Mouse (Mus musculus) neural tube, embryonic 10.5 days (tissue): ENCODE measurements at regions not wholly inside any gene's neighbourhood (a gene's known extent, or its start where the extent isn't known, plus 50 kb on each side); places are given as distances from the start of the nearest gene placed in this dataset.

ENCODE experiments used
- DNase-seq: peaks from one replicate; pipeline ENCODE4 v3.0.0-alpha.2; 2017; ENCODE audit warnings: low spot score; ENCODE audit errors: extremely low spot score

DNA sequence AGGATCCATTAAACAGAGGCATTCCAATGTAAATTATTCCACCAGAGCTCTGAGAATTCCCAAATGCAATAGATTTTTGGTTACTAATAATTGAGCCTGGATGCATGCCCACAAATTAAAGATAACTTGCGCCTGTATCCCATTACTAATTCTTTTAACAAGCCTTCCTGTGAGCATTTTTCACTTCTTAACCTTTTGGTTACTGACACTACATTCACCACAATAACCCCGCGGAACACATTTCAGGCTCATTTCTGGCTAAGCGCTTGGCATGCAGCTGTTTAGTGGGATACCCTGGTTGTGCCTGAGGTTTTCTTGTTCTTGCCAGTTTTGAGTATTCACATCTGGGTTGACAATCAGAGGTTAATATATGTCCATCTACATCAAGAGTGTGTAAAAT is 429.1 kb downstream of the Adgrl2 start:
- DNase-seq, result no peak

DNA sequence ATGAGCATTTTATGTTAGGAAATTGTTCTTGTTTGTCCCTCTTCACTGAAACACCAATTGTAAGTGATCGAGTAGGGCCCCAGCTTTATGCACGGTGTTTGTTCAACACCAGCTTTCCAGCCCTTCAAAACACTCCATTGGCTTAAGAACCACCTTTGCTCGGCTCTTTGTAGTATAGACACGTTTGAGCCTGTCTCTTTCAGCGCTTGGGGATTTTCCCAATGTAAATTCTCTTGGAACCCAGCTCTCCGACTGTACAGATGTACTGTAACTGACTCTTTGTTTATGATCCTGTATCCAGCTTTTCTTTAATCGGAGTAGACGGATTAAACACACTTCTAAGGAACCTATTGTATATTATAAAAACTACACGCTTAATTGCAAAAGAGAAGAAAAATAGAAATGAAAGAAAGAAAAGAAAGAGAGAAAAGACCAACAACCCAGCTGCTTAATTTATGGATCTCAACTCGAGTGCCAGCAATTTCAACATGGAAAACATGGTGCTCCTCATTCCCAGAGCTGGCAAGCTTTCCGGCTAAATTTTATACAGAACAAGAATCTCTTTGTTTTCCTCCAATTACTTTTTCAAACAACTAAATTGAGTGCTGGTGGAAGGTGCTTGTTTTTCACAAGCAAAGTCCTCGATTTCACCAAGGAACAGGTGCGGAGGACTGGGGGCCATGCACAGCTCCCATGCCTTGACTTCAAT is 430.4 kb downstream of the Adgrl2 start:
- no peak for DNase-seq

DNA sequence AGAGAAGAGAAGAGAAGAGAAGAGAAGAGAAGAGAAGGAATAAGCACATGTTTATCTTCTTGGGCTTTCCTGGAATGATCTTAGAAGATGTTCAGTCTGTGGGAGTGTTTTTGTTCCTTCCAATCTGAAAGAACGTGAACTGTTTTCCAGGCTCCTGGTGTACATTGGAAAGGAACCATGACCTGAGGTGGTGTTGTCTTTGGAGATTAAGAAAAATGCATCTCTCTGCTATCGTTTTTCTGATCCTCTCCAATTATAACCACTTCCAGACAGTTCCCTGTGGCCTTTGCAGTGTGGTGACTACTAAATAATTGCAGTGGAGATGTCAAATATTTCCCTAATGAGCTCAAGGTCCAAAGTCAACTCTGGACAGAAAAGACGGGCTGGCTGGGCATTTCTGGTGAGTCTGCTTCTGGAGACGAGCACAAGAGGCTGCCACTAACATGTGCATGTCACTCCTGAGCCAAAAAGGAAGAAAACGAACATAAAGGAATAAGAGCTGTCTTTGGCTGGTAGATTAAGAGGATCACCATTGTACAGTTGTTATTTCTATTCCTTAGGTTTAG is 431.7 kb downstream of the Adgrl2 start:
- DNase-seq, result no peak

DNA sequence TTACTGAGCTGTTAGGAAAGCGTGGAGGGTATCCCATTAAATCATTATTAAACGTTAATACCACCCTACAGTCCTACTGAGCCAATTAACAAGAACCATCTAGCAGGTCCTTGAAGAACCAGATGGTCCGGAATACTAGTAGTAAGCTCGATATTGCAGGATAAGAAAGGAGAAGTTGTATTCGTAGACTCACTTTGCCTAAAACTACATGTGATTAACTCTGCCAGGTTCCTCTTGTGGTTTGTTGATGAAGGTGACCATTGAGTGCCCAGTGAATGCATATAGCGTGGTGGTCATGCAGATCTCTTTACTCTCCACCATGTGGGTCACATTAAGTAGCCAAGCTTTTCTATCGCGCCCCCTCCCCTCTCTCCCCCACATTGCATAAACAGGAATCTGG is 435.0 kb downstream of the Adgrl2 start:
- no peak for DNase-seq

DNA sequence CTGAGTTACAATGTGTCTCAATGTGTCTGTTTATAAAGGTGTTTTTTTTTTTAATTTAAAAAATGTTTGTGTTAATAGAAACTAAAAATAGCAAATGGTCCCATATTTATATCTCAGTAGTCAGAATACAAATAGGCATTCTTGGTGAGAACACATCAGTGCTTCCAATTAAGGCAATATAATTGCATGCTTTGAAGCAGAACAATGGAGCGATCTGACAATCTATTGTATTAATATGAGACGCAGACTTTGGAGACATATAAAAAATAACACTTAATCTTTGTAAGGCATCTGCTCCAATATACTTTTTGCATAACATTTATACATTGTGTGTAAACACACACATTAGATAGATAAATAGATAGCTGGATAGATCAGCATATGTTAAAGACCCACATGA is 439.6 kb downstream of the Adgrl2 start:
- no peak for DNase-seq

DNA sequence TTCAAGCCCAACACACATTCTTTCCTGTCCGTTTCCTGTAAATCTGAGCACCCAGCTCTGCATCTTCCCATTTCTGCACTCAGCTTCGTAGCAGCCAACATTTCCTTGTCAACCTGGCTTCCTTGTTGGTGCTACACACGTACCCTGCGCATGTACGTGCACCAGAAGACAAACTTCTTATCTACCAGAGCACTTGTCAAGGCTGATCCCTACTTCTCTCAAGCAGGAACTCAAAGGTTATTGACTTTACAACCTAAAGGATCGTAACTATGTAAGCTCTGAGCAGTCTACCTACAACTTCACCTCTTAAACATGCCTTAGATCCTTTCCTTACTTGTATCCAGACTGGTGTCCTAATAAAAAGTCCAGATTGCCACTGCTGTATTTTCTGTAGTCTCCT is 445.4 kb downstream of the Adgrl2 start:
- no peak for DNase-seq

DNA sequence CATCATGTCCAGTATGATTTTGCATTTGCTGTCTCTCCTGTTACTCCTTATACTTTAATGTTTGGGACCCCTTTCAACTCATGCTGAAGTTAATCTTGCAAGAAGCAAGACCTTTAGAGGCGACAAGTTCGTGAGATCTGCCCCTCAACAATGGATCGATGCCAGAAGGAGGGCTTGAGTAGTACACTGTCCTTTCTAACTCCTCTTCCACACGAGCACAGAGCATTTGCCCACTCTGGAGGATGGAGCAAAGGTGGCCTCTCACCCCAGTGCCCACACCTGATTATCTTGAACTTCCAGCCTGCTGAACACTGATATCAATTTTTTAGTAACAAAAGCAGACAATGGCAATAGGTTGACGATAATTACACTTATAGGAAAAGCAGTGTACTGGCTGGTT is 448.1 kb downstream of the Adgrl2 start:
- no peak for DNase-seq

DNA sequence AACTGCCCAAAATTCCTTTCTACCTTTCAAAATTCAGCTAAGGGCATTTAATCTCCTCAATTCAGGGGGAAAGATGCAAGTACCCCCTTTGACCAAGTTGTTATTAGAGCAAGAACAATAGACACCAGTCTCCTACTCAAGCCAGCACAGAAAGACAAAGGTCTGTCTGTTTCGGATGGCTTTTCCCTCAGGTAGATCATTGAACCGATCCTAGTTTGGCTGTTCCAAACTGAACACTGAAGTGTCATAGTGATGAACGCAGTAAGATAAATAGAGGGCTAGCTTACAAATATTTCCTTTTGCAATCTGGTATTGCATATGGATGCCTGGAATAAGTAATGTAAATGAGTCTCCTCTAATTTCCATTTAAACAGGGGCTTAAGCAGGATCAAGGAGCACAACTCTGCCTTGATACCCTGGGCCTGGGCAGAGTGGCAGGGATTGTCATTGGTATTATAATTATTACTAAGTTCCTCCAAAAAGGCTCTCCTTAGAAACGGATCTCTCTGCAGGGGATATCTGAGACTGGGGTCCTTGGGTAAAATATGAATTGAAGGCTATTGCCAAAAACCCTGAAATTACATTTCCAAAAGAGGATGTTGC is 452.6 kb downstream of the Adgrl2 start:
- no peak for DNase-seq

DNA sequence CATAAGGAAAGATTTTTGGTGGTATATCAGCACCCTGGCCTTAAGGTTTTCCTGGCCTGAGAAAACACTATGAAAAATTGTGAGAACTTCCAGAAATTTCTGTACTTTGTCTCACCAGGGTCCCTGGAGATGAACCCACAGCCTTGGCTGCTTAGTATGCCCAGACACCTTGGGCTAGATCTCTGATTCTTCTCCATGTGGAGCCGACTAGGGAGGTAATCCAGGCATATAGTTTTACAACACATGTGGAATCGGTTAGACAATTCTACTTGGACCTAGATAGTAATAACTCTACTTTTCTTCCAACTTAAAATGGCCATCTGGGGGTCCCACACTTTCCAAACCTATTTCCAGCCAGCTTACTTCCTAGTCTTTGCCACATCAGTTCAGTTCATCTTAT is 460.5 kb downstream of the Adgrl2 start:
- no peak for DNase-seq

DNA sequence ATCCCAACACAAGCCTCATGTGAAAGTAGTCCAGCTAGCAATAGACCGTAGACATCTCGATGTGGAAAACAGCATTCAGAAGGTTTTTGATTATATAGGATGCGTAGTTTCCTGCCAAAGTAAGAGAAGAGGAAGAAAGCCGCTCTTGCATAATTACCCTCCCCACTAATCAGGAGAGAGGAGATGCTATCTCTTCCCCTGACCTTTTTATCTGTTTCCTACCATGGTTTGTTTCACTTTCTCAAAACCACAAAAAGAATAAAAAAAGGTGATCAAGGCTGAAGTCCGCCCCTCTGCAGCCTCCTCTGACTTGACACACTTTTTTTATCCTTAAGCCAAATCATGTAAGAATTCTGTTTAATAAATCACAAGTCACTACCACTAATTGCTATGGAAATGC is 480.0 kb downstream of the Adgrl2 start:
- no peak for DNase-seq

DNA sequence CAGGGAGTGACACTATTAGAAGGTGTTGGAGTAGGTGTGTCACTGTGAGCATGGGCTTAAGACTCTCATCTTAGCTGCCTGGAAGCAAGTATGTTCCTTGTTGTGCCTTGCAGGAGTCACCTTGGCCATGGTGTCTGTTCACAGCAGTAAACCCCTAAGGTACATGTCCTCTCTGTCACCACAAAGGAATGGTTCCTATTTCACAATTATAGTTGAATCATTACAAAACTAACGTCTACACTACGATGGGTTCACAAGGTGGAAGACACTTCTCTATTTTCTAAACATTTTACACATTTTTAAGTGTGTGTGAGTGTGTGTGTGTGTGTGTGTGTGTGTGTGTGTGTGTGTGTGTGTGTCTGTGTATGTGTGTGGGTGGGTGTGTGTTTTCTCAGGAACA is 485.4 kb downstream of the Adgrl2 start:
- no peak for DNase-seq

DNA sequence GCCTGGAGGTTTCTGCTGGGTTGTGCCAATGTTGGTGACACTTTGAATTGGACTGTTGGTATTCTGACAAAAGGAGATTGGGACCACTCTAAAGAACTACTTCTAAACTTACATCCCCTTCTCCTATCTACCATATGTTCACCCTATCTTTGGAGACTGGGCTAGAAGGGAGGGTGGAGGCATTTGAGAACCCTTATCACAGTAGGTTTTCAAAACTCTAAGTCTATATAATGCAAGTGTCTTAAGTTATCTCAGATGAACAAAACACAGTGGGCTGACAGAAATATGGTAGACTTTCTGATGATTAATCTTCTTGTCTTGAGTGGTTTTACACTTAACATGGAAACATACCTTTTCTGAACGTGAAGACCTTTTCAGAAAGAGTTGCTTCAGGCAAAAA is 486.9 kb downstream of the Adgrl2 start:
- DNase-seq, result no peak

DNA sequence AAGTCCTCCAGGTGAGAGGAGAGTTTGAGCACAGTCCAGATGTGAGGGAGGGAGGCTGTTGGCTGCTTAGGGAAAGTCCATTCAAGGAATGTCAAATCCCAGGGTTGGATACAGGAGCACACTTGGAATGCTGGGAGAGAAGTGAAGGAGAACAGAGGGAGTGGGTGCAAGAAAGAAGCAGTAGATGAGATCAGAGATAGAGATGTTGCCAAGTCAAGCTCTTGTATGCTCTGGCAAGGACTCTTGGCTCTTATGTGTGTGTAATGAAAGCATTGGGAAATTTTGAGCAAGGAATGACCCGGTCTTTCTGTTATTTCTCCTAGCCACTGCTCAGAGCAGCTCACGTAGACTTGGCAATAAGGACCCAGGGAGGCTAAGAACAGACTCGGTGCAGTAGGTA is 488.6 kb downstream of the Adgrl2 start:
- DNase-seq, result no peak

DNA sequence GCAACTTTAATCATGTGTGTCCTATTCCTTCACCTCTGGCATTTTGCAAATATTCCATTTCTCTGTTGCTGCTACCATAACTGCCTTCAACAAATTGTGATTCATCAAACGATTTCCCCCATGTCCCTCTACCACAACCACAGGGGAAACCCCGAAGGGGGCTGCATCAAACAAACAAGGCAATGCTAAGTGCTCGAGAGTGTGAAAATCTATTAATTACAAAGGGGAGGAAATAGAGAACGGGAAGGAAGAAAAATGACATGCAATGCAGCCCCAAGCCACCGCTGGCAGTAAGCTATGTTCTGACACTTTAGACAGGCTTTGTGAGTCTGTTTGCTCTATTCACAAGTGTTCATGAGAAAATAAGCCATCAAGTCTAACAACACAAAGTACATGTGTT is 493.7 kb downstream of the Adgrl2 start:
- no peak for DNase-seq

DNA sequence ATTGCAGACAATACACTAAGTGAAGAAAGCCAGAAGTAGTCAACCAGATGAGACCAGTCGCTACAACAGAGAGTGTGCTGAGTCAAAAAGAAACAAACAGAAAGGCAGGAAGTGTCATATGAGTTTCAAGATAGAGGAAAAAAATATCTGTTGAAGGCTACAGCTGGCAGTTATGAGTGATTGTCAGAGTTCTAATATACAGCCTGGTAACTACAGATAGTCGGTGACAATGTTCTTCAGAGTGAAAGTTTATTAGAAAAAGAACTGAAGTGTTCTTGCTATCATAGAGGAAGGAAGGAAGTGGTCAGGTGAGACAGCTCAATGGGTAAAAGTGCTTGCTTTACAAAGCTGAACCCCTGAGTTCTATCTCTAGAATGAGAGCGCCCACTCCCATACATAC is 499.1 kb downstream of the Adgrl2 start:
- no peak for DNase-seq

DNA sequence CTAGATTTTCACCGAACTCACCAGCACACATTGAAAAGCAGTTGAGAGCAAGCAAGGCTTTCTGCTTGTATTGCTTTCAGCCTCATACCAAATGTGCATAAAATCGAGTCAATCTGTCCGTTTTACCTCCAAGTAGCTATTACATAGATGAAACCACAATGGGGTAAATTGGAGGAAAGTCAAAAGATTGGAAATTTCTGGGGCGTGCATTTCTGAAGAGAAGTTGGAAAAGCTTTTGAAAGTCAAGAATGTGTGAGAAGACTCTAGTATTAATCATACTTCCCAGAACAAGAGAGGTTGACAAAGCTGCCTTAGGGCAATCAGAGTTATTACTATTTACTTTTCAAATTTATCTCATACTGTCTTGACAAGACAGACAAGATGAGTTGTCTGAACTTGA is 501.2 kb downstream of the Adgrl2 start:
- no peak for DNase-seq

DNA sequence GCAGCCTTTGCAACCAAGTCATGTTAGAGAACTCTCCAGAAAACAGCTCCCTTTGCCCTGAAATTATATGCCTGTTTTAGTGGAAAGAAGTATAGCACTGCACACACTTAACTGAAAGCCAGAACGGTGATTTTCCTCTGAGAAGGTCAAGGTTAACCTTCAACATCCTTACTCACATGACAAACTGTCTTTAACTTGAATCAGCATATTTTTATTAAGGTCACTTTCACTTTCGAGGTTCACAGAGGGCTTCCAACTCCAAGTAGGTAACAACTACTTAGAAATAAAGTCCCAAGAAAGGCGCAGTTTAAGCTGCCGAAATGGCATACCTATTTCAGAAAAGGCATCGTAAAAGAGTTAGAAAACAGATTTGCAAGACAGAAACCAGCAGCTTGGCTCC is 502.4 kb downstream of the Adgrl2 start:
- no peak for DNase-seq

DNA sequence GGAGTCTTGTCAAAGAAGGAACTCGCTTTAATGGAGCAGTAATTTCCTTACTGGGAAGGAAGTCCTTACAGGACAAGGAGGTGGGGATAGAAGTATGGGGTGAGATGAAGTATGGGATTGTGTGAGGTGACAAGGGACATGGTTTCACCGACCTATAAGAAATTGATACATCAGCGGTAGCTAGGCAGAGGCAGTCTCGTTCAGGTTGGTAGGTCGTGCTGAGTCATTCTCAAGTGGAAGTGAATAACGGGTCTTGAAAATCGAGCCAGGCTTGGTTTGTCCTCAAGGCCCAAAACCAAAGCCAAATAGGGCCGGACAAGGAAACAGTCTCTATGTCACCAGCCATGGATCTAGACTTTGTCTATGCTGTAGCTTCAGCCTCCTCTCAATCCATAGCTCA is 514.5 kb downstream of the Adgrl2 start:
- DNase-seq, result no peak

DNA sequence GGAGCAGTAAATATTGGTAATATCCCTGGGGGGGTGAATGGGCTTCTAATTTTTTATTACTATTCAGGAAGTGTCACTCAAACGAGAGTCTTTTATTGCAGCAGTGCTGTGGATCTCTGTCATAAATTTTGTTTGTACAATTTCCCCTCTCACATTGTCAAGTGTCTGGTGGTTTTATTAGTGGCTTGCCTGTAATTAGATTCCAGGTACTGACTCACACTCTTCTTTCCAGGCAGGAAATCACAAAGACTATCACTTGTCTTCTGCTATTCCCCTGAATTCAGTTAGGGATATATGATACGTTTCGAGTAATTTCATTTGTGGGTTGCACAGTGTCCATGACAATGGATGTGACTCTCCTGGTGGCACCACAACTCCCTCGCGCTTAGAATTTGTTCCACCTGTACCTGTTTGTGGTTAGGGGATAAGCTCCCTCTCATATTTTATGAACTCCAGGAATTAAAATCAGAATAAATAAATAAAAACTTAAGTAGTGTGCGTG is 517.4 kb downstream of the Adgrl2 start:
- DNase-seq, result no peak

DNA sequence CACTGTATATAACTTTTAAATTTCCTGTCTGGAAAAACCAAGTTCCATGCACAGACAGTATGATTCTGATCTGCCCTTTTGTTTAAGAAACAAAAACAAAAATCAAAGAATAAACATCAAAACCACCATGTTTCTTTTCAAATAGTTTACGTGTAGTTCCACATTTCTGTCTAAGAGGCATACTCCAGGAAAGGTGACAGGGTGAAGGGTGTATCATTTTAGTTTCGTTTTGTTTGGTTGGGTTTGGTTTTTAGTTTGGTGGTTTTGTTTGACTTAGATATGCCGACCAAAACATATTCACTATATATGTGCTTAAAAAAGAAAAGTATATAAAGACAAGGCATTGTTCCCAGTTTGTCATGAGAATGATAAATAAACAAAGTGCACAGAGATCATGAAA is 524.9 kb downstream of the Adgrl2 start:
- DNase-seq, result no peak

DNA sequence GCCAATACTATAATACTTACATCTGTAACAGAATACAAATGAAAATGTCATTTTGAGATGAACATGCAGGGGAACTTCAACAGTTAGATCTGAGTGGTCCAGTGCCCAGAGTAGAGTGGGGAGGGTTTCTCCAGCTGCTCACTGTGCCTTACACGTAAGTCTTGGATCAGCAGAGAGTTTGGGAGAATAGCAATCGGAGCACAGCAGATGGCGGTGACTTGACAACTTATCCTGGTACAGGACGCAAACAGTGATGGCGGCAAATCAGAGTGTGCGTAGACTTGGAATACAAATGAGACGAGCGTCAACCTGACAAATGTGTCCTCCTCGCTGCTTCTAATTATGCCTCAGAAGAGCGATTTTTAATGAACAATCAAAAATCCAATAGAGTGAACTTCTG is 527.6 kb downstream of the Adgrl2 start:
- DNase-seq, result no peak

DNA sequence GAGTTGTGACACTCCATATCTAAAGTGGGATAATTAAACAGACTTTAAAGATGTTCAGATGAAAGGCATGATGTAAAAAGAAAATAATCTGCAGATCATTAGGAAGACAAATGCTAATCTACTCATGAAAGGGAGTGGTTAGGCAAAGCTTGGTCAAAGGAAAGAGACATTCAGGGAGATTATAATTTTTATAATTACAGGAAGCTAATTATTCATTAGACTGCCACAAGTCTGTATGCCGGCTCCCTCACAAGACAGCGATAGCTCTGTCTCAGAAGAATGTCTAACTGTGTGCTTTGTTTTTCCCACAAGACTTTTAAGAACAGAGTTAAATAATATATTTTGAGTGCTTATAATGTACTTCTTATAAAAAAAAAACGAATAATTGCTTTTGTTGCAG is 541.5 kb downstream of the Adgrl2 start:
- no peak for DNase-seq

DNA sequence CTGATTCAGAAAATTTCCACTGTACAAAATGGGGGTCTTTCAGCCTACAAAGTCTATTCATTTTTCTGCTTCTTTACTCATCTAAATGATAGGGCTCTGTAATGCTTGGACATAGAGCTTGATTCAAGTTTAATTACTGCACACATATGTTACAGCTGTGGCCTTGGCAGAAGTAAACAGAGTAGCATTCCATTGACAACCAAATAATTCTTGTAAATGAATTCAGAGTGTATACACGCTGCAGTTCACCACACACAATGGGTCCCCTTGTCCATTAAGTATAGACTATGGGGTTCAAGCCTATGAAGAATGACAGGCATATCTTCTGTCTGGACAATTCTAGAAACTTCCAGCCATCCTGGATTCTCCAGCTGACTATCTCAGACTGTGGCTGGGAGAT is 541.9 kb downstream of the Adgrl2 start:
- no peak for DNase-seq
